Mouse (Mus musculus) spleen, postnatal 14 days (tissue): ENCODE data around the gene Chst13.

Experiments used
- DNase-seq, 2 experiments: peaks; one replicate each; pipeline ENCODE4 v3.0.0; 2021 to 2022; ENCODE audit warnings: low spot score in 2 of 2

The Chst13 gene

GRCm38 (mm10) chr6:90319475-90320191 lies 5.4 kb downstream of the Chst13 start:
- no peak for DNase-seq

- no peak for DNase-seq
Observed at GRCm38 (mm10) chr6:90319019-90319418, 6.0 kb downstream of the Chst13 start.

- no peak for DNase-seq
Observed at GRCm38 (mm10) chr6:90317510-90318258, 7.3 kb downstream of the Chst13 start.

GRCm38 (mm10) chr6:90315961-90316360 lies 9.0 kb downstream of the Chst13 start:
- no peak for DNase-seq

GRCm38 (mm10) chr6:90308839-90309778 lies 15.9 kb downstream of the Chst13 start:
- no peak for DNase-seq

- DNase-seq: no peak
Observed at GRCm38 (mm10) chr6:90306315-90306975, 18.5 kb downstream of the Chst13 start.

- DNase-seq: no peak
Observed at GRCm38 (mm10) chr6:90300919-90301318, 24.1 kb downstream of the Chst13 start, which contains the start of gene BC048671. BC048671 (plus strand) TSS chr6:90301219.

GRCm38 (mm10) chr6:90288265-90288664 lies 36.7 kb downstream of the Chst13 start:
- DNase-seq: no peak
